In genomic region chr11:50174730-50175187, GRCm38 (mm10) we compare ENCODE assay signal across 8 mouse cellular contexts. TPM values are rescaled to one million over a fixed set of nuclear protein-coding genes. Genes with fewer than 3 reads are reported as not detected.
DNase-seq lines count a peak whose midpoint lies in the region; ATAC-seq and TF ChIP-seq lines count a peak whose summit lies in the region.

No protein-coding gene starts in this region.

- peak overlapping the region; percentile 53 for H3K4me2 ChIP-seq in hindbrain, embryonic 14.5 days (replicated peaks)

- H3K27ac ChIP-seq in hindbrain, embryonic 14.5 days, result peak overlapping the region; percentile 78
- peak overlapping the region; percentile 70 for H3K27ac ChIP-seq in left cerebral cortex, adult 2 months

- peak; percentile 99 for ATAC-seq in hindbrain, embryonic 14.5 days (ENCODE audit: low FRiP score)
- peak; percentile 100 for ATAC-seq in megakaryocyte, adult 5-6 weeks (ENCODE audit: poor library complexity, severe bottlenecking)

- H3K36me3 ChIP-seq in hindbrain, embryonic 14.5 days (replicated peaks; ENCODE audit: control insufficient read depth, insufficient read depth), result peaks cover 50% of the 10 kb centered on the region

- under 1% methylated on average over 26 of the region's 27 CpGs for WGBS in hindbrain, embryonic 14.5 days

- peaks cover 9% of the 10 kb centered on the region for H3K4me1 ChIP-seq in hindbrain, embryonic 14.5 days (replicated peaks; ENCODE audit: control insufficient read depth, insufficient read depth, low read length)

- no peaks in the 10 kb centered on the region for H3K9me3 ChIP-seq in hindbrain, embryonic 14.5 days (ENCODE audit: control insufficient read depth, low read length)

- no peak for TF ChIP-seq CTCF in left cerebral cortex, adult 2 months (IDR thresholded peaks at IDR 0.05)

- H3K27me3 ChIP-seq in hindbrain, embryonic 14.5 days (ENCODE audit: control insufficient read depth, insufficient read depth, low read length), result no peaks in the 10 kb centered on the region

- H3K9ac ChIP-seq in hindbrain, embryonic 14.5 days, result peak overlapping the region; percentile 88

- peak; percentile 99 for DNase-seq in R1 (ENCODE audit: low read depth, low spot score)
- peak; percentile 98 to 99 for DNase-seq in cerebellum, postnatal 10 days
- DNase-seq in frontal cortex, postnatal 10 days (ENCODE audit: low spot score in 2 of 2), result peak; percentile 95 to 96
- DNase-seq in hindbrain, embryonic 14.5 days (ENCODE audit: low spot score), result peak; percentile 97
- DNase-seq in left cerebral cortex, adult 2 months (ENCODE audit: extremely low spot score in 1 of 2, low spot score in 2 of 2), result peak; percentile 95 to 97
- peak; percentile 97 to 98 for DNase-seq in right cerebral cortex, adult 2 months (ENCODE audit: low spot score in 2 of 2)
- DNase-seq in urinary bladder, postnatal 14 days (ENCODE audit: low spot score), result peak; percentile 99

- intact Hi-C loops in left cerebral cortex, adult 2 months (cut with DNase I), result no loop called here

- peak overlapping the region; percentile 72 for H3K4me3 ChIP-seq in hindbrain, embryonic 14.5 days (replicated peaks; ENCODE audit: low read length)
- H3K4me3 ChIP-seq in left cerebral cortex, adult 2 months, result peak overlapping the region; percentile 80

RNA-seq across cellular contexts. Expression of gene Mrnip, which starts 0.5 kb away (rescaled TPM):
- polyA plus RNA-seq in hindbrain, embryonic 14.5 days (2014; fragmentation: Nextera tagmentation; extraction: Ambion mirVana), result 34.4 and 37.7 TPM in 2 replicates
- total RNA-seq in left cerebral cortex, adult 2 months (2021), result 10 to 100 TPM; 13.3 to 14.2 TPM
- total RNA-seq in megakaryocyte, adult 5-6 weeks (2015), result 7.6 and 9.2 TPM in 2 replicates
- total RNA-seq in megakaryocyte, adult 5-6 weeks (2017), result 7.5 and 11.6 TPM in 2 replicates

RNA-seq across cellular contexts. Expression of gene Sqstm1, which starts 35.9 kb away (rescaled TPM):
- polyA plus RNA-seq in hindbrain, embryonic 14.5 days (2014; fragmentation: Nextera tagmentation; extraction: Ambion mirVana), result 365 and 385 TPM in 2 replicates
- total RNA-seq in left cerebral cortex, adult 2 months (2021), result 100 to 1,000 TPM; 474 to 490 TPM
- total RNA-seq in megakaryocyte, adult 5-6 weeks (2015), result 51.8 and 56.7 TPM in 2 replicates
- total RNA-seq in megakaryocyte, adult 5-6 weeks (2017), result 298 and 386 TPM in 2 replicates

RNA-seq across cellular contexts. Expression of gene Mgat4b, which starts 35.9 kb away (rescaled TPM):
- polyA plus RNA-seq in hindbrain, embryonic 14.5 days (2014; fragmentation: Nextera tagmentation; extraction: Ambion mirVana), result 55.7 and 56.0 TPM in 2 replicates
- 10 to 100 TPM; 63.1 to 67.0 TPM for total RNA-seq in left cerebral cortex, adult 2 months (2021)
- 17.1 and 22.2 TPM in 2 replicates for total RNA-seq in megakaryocyte, adult 5-6 weeks (2015)
- total RNA-seq in megakaryocyte, adult 5-6 weeks (2017), result 9.1 and 12.1 TPM in 2 replicates

RNA-seq across cellular contexts. Expression of gene Tbc1d9b, which starts 43.6 kb away (rescaled TPM):
- polyA plus RNA-seq in hindbrain, embryonic 14.5 days (2014; fragmentation: Nextera tagmentation; extraction: Ambion mirVana), result 35.7 and 38.2 TPM in 2 replicates
- 100 to 1,000 TPM; 118 to 124 TPM for total RNA-seq in left cerebral cortex, adult 2 months (2021)
- 17.8 and 23.5 TPM in 2 replicates for total RNA-seq in megakaryocyte, adult 5-6 weeks (2015)
- 30.9 and 36.7 TPM in 2 replicates for total RNA-seq in megakaryocyte, adult 5-6 weeks (2017)

Comparison
In these comparisons a context has a peak if more than half of its experiments do, and no peak if none do; other contexts are left out.
1. Peak in every context shown above with its lines: DNase-seq, ATAC-seq, H3K4me3 ChIP-seq and H3K27ac ChIP-seq.